Mouse (Mus musculus): ENCODE data around the gene Cradd.

DNA sequence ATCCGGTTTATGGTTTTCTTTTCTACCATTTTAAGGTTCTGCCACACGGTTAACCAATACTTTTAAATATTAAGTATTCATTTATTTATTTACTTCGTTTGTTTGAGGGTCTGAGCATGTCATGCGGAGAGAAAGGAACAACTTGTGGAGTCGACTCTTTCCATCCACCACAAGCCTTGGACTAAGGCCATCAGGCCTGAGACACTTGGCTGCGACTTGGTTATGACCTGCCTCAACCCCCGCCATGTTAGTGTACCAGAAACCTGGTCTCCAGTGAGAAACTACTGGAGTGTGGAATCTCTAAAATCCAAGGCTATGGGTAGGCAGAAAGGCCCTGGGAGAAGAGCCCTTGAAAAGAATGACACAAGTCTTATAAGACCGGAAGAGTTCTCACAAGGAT lies 30.7 kb downstream of the Cradd start:
- no peak for TF ChIP-seq CTCF (IDR thresholded peaks at IDR 0.05; ENCODE audit: low read depth)
- no peak for TF ChIP-seq EP300 (IDR thresholded peaks at IDR 0.05; ENCODE audit: low read depth)
